Mouse (Mus musculus): Measurements from ENCODE around the gene Ocm. TPM values are rescaled to one million over a fixed set of nuclear protein-coding genes. Genes with fewer than 3 reads are reported as not detected.

Gene Ocm
- polyA plus RNA-seq, 1 experiment from 2014 or later, result not detected

DNA sequence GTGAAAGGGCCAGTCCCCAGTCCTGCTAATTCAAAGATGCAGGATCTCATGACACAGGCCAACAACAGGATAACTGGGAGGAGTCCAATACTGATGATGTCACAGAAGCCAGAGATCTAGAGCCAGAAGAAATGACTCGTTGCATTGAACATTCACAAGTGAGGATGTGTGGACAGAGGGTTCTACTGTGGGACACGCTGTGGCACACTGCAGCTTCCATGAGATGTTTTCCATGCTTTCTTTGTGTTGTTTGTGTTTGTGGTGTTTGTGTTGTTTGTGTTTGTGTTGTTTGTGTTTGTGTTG is 50.9 kb downstream of the Ocm start:
- H3K4me2 ChIP-seq (ENCODE audit: low read depth, low read length), result peak overlapping the region; percentile 25; the same call in 1 of the 2 replicates
- peak overlapping the region; percentile 87 for H3K27ac ChIP-seq (ENCODE audit: low read length)
- H3K27me3 ChIP-seq (ENCODE audit: control insufficient read depth, insufficient read depth, low read depth, low read length), result no peaks in the 10 kb centered on the region
- no peak overlapping the region for H3K4me3 ChIP-seq (ENCODE audit: low read depth, low read length)
- H3K4me1 ChIP-seq (ENCODE audit: control insufficient read depth, low read depth, low read length), result peaks cover 47% of the 10 kb centered on the region
- 34% methylated on average over 2 of the region's 2 CpGs for WGBS (ENCODE audit: insufficient replicate concordance)
- no peaks in the 10 kb centered on the region for H3K36me3 ChIP-seq (ENCODE audit: control insufficient read depth, insufficient read depth)
- ATAC-seq (ENCODE audit: low read depth), result peak; percentile 9
- no peaks in the 10 kb centered on the region for H3K9me3 ChIP-seq (replicated peaks; ENCODE audit: control insufficient read depth, low read length)
- H3K9ac ChIP-seq (ENCODE audit: low read depth, low read length), result no peak overlapping the region

DNA sequence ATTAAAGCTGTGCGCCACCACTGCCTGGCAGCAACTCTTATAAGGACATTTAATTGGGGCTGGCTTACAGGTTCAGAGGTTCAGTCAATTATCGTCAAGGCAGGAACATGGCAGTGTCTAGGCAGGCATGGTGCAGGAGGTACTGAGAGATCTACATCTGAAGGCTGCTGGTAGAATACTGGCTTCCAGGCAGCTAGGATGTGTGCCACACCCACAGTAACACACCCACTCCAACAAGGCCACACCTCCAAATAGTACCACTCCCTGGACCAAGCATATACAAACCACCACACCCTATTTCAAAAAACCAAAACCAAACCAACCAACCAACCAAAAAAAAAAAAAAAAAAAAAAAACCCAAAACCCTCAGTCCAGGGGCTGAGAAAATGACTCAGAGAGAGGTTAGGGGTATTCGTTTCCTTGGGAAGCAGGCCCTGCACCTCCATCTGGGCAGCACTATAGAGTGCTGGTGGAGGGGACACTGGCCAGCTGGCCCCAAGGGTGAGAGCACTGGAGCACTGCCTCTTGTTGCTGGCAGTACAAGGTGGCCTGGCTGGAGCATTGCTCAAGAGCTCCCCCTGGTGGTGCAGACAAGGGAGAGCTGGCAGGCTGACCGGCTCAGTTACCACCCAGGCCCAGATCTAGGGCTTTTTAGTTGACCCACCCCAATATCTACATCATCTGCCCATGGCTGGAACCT is 51.4 kb downstream of the Ocm start:
- Histone ChIP-seq H3K27me3 (ENCODE audit: control insufficient read depth, insufficient read depth, low read depth, low read length) (no peaks in the 10 kb centered on the region), H3K9me3 (replicated peaks; ENCODE audit: control insufficient read depth, low read length) (no peaks in the 10 kb centered on the region), H3K9ac (ENCODE audit: low read depth, low read length) (no peak overlapping the region), H3K27ac (ENCODE audit: low read length) (peak overlapping the region; percentile 87), H3K4me2 (ENCODE audit: low read depth, low read length) (peak overlapping the region; percentile 25), H3K4me1 (ENCODE audit: control insufficient read depth, low read depth, low read length) (peaks cover 47% of the 10 kb centered on the region), H3K4me3 (ENCODE audit: low read depth, low read length) (no peak overlapping the region), H3K36me3 (ENCODE audit: control insufficient read depth, insufficient read depth) (no peaks in the 10 kb centered on the region)
- 46% methylated on average over 4 of the region's 4 CpGs for WGBS (ENCODE audit: insufficient replicate concordance)
- peak; percentile 82 for ATAC-seq (ENCODE audit: low read depth)

DNA sequence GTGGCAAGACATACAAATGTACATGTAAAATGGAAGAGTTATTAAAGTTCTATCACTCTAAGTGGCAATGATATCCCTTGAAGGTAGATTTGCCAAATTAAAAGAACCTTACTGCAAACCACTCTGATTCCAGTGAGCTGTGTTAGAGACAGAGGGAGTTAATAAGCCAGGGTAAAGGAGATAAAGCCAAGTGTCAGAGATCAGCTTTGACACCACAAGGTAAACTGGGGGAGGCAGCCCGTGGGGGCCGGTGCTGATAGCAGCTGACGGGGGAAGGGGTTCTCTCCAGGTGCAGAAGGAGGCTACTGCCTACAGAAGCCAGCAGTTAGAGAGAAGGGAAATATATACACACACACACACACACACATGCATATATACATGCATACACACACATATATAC is 53.8 kb downstream of the Ocm start:
- H3K27ac ChIP-seq (ENCODE audit: low read length), result no peak overlapping the region
- 11% methylated on average over 3 of the region's 3 CpGs for WGBS (ENCODE audit: insufficient replicate concordance)

More for the DNA sequence above, 53.8 kb downstream of the Ocm start:
- Histone ChIP-seq H3K4me3 (ENCODE audit: low read depth, low read length) (no peak overlapping the region), H3K27me3 (ENCODE audit: control insufficient read depth, insufficient read depth, low read depth, low read length) (no peaks in the 10 kb centered on the region), H3K9ac (ENCODE audit: low read depth, low read length) (no peak overlapping the region), H3K9me3 (replicated peaks; ENCODE audit: control insufficient read depth, low read length) (no peaks in the 10 kb centered on the region), H3K36me3 (ENCODE audit: control insufficient read depth, insufficient read depth) (no peaks in the 10 kb centered on the region), H3K4me1 (ENCODE audit: control insufficient read depth, low read depth, low read length) (peaks cover 45% of the 10 kb centered on the region), H3K4me2 (ENCODE audit: low read depth, low read length) (no peak overlapping the region)
- no peak for ATAC-seq (ENCODE audit: low read depth)

Other genes starting within 250 kb of the Ocm start
- 115 and 119 TPM in 2 replicates for gene Eif2ak1, start 208.9 kb downstream of the Ocm start, polyA plus RNA-seq (2015; fragmentation: Nextera tagmentation; extraction: Ambion mirVana)
- 0.42 and 0.52 TPM in 2 replicates for gene Ankrd61, start 129.0 kb downstream of the Ocm start, polyA plus RNA-seq (2015; fragmentation: Nextera tagmentation; extraction: Ambion mirVana)
- 35.6 and 41.3 TPM in 2 replicates for gene Aimp2, start 116.8 kb downstream of the Ocm start, polyA plus RNA-seq (2015; fragmentation: Nextera tagmentation; extraction: Ambion mirVana)
- 11.4 and 14.5 TPM in 2 replicates for gene Pms2, start 116.7 kb downstream of the Ocm start, polyA plus RNA-seq (2015; fragmentation: Nextera tagmentation; extraction: Ambion mirVana)
- 0.13 and 0.33 TPM in 2 replicates for gene Gm42421, start 98.5 kb downstream of the Ocm start, polyA plus RNA-seq (2015; fragmentation: Nextera tagmentation; extraction: Ambion mirVana)
- 0.32 and 0.77 TPM in 2 replicates for gene Rsph10b, start 93.6 kb downstream of the Ocm start, polyA plus RNA-seq (2015; fragmentation: Nextera tagmentation; extraction: Ambion mirVana)
- gene Ccz1, start 11.8 kb downstream of the Ocm start, polyA plus RNA-seq (2015; fragmentation: Nextera tagmentation; extraction: Ambion mirVana), result 33.4 and 34.1 TPM in 2 replicates
- 1.9 and 2.3 TPM in 2 replicates for gene Lmtk2, start 73.8 kb upstream of the Ocm start, polyA plus RNA-seq (2015; fragmentation: Nextera tagmentation; extraction: Ambion mirVana)
- gene Bhlha15, start 163.6 kb upstream of the Ocm start, polyA plus RNA-seq (2015; fragmentation: Nextera tagmentation; extraction: Ambion mirVana), result 0.83 and 1.3 TPM in 2 replicates
- 3.1 and 3.2 TPM in 2 replicates for gene Tecpr1, start 196.9 kb upstream of the Ocm start, polyA plus RNA-seq (2015; fragmentation: Nextera tagmentation; extraction: Ambion mirVana)
- gene Bri3, start 217.8 kb upstream of the Ocm start, polyA plus RNA-seq (2015; fragmentation: Nextera tagmentation; extraction: Ambion mirVana), result 20.6 and 21.8 TPM in 2 replicates